Mouse (Mus musculus): ENCODE measurements around the gene Sprr2d.

The Sprr2d gene

GRCm38 (mm10) chr3:92338840-92339239 is at the start of gene Sprr2d:
Sprr2d (plus strand) TSS chr3:92339140.
- DNase-seq (ENCODE audit: low spot score) = no peak

DNA sequence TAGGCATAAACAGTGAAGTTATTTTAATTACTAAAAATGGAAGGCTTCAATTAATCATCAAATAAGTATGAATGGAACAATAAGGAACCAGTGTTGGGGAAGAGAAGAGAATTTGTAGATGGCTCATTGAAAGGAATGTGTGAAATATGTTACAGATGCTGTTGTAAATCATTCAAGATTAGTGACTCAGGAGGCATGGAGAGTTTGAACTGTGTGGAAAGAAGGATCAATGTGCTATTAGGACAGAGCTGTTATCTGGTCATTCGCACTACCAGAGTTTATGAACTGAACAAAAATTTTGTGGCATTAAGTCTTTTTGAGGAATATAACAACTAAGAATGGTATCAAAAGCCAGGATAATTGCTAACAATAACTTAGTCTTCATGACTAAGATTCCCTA is 31.5 kb upstream of the Sprr2d start:
- no peak for DNase-seq (ENCODE audit: low spot score)

DNA sequence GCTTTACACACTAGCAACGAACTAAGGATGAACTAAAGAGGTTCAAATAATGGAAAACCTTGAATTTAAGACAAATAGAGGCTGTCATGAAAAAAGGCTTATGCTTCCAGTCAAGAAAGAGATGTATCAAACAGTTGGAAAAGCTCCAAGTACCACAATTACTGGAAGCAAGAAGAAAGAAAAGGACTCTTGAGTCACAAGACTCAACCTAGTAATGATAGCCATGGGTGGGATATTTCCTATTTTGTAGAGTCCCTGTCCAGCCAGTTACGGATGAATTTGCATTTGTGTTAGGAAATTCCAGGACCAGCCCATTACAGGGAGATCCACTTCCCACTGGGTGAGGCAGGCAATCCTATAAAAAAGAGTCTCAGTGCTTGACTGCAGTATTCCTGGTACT is 22.6 kb upstream of the Sprr2d start, which contains the start of gene Sprr2b:
Sprr2b (plus strand) TSS at position 301 of the 400 bp plus-strand sequence.
- DNase-seq (ENCODE audit: low spot score) = no peak

- no peak for DNase-seq (ENCODE audit: low spot score)
Observed at GRCm38 (mm10) chr3:92317384-92317783, 21.6 kb upstream of the Sprr2d start.

GRCm38 (mm10) chr3:92336278-92336677 is 2.7 kb upstream of the Sprr2d start:
- no peak for DNase-seq (ENCODE audit: low spot score)

GRCm38 (mm10) chr3:92351843-92352242 is 12.9 kb downstream of the Sprr2d start, which contains the start of gene Sprr2e:
Sprr2e (plus strand) TSS chr3:92352143.
- no peak for DNase-seq (ENCODE audit: low spot score)

DNA sequence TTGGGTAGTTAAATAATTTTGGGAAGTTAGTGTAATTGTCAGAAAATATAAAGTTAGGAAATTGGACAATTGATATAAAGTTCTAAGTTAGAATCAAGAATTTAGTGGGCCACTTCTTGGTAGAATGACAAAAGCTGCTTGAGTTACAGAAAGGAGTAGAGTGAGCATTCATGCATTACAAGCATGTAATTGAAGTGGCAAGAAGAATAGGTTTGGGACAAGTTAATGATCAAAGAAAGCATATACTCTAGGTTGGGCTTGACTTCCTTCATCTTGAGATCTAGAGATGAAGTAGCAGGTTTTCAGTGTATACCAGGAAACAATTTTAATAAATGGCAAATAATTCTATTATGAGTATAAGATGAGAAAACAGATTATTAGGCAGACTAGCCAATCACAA is 22.7 kb downstream of the Sprr2d start:
- no peak for DNase-seq (ENCODE audit: low spot score)

DNA sequence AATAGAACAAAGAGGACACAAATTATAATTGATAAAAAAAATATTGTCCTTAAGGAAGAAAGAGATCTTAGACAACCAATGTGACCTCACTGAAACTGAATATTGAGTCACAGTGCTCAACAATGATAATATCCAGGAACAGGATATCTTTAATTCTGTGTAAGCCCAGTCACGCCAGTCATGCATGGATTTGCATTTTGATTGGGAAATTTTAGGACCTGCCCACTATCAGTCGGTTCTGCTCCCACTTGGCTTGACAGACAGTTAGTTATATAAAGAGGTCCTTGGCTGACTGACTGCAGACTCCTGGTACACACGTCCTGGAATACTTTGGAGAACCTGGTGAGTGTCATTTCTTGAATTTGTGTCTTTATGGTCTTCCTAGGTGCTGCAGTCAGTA is 25.9 kb downstream of the Sprr2d start, which contains the start of gene Sprr2f:
Sprr2f (plus strand) TSS at position 301 of the 400 bp plus-strand sequence.
- no peak for DNase-seq (ENCODE audit: low spot score)

- no peak for DNase-seq (ENCODE audit: low spot score)
Observed at GRCm38 (mm10) chr3:92373613-92374012, 34.7 kb downstream of the Sprr2d start.

- no peak for DNase-seq (ENCODE audit: low spot score)
Observed at GRCm38 (mm10) chr3:92385385-92385784, 46.4 kb downstream of the Sprr2d start, which contains the start of gene Sprr2h. Sprr2h (plus strand) TSS chr3:92385685.

All from ovary, postnatal 14 days (tissue).